Mouse (Mus musculus): ENCODE data around the gene Itpr3.

Itpr3 gene

DNA sequence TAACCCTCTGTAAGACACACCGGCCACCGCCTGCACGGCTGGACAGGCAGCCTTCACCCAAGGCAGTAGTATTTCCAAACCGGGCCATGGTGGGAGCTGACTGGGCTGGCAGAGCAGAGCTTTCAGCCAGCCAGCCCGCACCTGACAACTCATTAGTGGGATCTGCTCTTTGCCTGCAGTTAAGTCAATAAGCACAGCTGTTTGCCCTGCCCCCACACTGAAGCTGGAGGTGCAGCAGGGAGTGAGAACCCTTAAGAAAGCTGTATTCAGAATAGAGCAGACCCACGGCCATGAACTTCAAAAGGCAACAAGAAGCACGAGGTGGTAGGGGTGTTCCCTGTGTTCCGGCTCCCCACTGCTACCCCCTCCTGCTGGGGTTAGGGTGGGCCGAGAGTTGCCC, 73.1 kb downstream of the Itpr3 start:
- no peak for TF ChIP-seq GATA4 (IDR thresholded peaks at IDR 0.05; ENCODE audit: insufficient replicate concordance, low read length)

DNA sequence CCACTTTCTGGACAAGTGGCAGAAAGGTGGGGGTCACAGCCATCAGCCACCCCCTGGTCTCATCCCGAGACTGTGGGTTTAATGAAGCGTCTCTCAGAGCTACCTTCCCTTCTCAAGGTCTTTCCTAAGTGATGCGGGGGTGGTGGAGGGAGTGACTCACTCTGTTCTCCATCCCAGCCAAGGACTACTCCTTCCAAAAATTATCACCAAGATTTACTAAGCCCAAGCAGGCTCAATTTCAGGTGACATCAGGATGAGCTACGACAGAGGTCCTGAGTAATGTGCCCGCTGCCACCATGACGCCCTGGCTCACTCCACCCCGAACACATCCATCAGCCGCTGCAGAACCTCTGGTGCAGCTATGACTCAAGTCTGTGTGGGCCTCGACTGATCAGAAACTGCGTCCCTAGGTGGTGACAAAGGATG, 74.1 kb downstream of the Itpr3 start:
- no peak for TF ChIP-seq GATA4 (IDR thresholded peaks at IDR 0.05; ENCODE audit: insufficient replicate concordance, low read length)

DNA sequence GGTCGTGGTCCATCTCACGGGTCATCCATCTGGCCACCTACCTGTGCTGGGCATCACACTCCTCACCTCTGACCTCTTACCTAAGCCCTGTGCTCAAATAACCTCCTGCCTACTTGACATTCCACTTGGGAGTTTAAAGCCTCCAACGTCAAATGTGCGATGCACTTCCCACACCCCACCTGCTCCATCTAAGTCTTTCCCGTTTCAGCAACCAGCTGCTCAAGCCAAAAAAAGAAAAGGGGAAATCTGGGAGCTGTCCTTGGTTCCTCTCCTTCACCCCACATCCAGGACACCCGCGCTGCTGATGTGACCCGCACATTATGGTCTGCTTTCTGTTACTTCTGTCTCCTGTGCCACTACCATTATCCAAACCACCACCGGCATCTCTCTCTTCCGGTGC, 75.1 kb downstream of the Itpr3 start:
- no peak for TF ChIP-seq GATA4 (IDR thresholded peaks at IDR 0.05; ENCODE audit: insufficient replicate concordance, low read length)

DNA sequence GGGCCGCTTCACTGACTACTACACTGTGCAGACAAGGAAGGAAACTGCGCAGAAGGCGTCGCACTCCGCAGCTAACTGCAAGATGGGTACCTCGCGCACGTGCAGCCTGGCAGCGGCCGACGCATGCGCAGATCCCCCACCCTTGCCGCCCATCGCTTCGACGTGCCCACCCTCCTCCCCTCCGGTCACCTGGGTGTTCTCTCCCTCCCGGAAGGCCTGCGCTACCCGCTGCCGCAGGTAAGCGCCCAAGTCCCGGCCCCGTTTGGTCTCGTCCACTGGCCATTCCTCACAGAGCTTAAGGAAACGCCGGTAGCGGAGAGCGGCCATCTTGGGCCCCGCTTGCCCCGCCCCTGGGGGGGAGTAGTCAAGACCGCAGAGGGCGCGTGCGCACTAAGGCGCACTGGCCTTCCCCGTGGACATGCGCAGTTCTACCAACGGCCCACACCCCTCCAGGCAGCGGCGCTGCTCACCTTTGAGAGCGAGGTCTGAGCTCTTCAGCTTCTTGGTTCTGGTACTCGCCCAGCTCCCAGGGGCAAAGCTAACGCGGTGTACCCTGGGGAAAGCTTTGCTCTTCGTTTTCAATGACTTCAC, 76.5 kb downstream of the Itpr3 start, which contains the start of gene Uqcc2:
Uqcc2 (minus strand) TSS at position 366 of the 591 bp plus-strand sequence.
- no peak for TF ChIP-seq GATA4 (IDR thresholded peaks at IDR 0.05; ENCODE audit: insufficient replicate concordance, low read length)

DNA sequence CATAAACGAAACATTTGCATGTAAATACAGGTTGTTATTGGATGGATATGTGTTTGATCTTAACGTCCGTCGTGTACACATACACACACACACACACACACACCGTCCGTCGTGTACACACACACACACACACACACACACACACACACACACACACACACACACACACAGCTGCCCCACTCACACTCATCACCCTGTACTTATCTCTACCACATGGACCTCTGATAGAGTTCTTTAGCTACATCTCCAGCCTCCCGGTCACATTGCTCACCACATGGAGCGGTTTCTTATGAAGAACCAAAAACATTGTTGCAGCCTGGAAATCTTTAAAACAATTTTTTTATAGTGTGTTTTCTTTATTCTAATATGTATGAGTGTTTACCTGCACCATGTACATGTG, 77.1 kb downstream of the Itpr3 start:
- no peak for TF ChIP-seq GATA4 (IDR thresholded peaks at IDR 0.05; ENCODE audit: insufficient replicate concordance, low read length)

DNA sequence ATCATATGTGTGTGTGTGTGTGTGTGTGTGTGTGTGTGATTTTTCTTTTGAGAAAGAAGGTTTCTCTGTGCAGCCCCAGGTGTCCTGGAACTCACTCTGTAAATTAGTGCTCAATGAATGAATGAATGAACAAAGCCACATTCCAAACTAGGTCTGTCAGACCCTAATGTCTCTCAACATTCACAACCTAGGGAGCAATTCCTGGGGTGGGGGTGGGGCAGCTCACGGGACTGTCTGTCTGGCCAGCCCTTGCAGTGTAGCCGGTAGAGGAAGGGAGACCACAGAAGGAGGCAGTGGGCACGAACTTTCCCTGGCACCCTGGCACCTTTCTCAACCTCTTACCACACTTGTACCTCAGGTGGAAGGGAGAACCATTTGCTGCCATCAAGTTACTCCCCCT, 77.6 kb downstream of the Itpr3 start:
- TF ChIP-seq GATA4 (IDR thresholded peaks at IDR 0.05; ENCODE audit: insufficient replicate concordance, low read length), result no peak

DNA sequence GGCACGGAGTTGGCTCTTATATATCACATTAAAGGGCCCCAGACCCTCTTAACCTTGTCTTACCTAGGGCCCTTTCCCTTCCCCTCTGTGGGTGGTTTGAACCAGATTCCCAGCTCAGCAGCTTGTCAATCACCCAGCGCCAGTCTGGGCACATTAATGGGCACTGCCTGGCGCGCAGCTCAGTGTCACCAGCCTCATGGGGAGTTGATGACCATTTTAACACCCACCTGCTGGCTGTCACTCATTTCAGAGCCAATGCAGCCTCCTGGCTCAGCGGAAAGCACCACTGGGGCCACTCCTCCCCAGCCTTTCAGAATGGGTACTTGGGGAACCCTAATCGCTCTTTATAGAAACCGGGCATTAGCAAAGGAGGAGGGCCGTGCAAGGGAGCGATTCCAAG, 81.3 kb downstream of the Itpr3 start:
- no peak for TF ChIP-seq GATA4 (IDR thresholded peaks at IDR 0.05; ENCODE audit: insufficient replicate concordance, low read length)

DNA sequence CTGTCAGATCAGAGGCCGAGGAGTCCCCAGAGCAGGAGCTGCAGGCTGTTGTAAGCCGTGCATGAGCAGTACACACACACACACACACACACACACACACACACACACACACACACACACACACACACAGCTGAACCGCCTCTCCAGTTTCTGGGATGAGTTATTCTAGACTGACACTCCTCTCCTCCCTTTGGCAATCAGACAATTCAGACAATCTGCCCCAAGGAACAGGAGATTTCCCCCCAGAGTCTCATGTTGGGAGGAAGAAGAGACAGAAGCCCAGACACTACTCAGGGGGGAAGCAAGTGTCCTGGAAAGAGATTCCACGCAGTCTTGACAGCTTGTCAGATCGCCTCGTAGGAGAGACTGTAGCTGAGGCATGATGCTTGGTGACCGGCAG, 82.2 kb downstream of the Itpr3 start:
- TF ChIP-seq GATA4 (IDR thresholded peaks at IDR 0.05; ENCODE audit: insufficient replicate concordance, low read length), result no peak

DNA sequence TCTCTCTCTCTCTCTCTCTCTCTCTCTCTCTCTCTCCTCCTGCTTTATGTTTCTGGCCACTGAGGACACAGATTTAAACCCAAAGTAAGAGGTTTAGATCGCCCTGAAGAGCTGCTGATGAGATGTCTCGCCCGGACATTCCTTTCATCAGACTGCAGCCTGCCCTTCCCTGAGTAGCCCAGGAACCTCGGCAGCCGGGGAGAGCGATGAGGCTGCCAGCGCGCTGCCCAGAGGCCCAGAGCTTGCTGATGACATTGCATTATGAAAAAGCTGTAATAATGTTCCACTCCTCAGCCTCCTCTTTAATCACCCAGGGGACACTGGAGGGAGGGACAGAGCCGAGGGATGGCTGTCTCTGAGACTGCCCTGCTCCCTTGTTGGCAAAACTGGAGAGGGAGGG, 83.2 kb downstream of the Itpr3 start:
- TF ChIP-seq GATA4 (IDR thresholded peaks at IDR 0.05; ENCODE audit: insufficient replicate concordance, low read length), result no peak

DNA sequence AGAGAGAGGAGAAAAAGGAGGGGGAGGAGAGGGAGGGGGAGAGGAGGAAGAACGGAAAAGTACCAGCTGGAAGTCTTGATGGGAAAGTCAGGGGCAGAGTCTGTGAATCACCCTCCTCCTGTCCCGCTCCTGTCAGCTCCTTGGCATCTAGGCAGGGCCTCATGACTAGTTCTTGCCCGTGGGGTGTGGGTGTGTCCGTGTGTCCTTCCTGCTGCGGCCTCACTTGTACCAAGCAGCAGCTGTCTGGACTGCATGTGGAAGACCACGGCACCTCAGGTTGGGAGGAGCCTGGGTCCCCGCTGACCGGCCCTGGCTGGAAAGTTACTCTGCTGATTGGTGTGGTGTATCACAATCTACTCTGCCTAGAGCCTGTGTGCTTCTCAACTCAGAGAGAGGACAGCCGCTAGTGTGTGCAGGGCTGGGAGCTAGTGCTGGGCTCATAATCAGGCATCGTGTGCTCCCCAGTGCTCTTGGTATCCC, 84.9 kb downstream of the Itpr3 start:
- no peak for TF ChIP-seq GATA4 (IDR thresholded peaks at IDR 0.05; ENCODE audit: insufficient replicate concordance, low read length)

DNA sequence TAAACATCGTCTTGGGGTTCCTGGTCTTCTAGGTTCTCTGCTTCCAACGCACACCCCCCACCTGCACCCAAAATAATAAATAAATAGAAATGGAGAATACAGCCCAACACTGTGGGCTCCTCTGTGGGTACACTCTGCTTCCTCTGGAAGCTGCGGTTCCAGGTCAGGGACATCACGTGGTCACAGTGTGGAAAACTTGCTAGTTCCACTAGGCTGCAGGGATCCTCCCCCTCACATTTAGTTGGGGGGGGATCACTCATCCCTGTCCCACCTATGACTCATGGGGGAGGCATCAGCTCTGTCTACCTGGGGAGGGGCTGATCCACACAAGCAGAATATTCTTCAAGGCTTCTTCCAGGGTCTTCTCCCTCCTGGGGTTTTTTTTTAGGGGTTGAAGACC, 87.0 kb downstream of the Itpr3 start:
- no peak for TF ChIP-seq GATA4 (IDR thresholded peaks at IDR 0.05; ENCODE audit: insufficient replicate concordance, low read length)

DNA sequence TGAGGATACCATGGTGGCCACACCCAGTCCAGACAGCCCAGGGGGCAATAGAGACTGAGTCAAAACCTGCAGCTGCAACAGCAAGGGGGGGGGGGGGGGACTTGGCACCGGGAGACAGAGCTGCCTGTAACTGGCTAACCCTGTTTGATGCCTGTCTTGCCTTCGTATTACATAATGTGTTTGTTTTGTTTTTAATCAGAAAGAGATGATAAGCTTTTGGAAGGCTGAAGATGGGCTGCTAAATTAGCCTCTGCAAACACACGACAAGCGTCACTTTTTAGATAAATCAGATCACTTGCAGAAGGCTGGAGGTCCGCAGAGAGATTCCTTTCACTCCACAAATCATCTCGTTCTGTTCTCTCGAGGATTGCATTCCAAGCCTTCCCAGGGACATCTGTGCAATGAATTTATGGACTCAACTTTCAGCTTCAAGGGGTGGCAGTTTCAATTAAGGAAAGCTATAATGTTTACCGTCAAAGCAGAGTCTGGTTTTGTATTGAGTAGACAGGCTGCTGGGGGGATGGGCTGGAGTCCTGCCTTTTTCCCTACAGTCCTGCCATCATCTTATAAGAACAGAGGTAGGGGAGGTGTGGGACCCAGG, 89.3 kb downstream of the Itpr3 start:
- no peak for TF ChIP-seq GATA4 (IDR thresholded peaks at IDR 0.05; ENCODE audit: insufficient replicate concordance, low read length)

DNA sequence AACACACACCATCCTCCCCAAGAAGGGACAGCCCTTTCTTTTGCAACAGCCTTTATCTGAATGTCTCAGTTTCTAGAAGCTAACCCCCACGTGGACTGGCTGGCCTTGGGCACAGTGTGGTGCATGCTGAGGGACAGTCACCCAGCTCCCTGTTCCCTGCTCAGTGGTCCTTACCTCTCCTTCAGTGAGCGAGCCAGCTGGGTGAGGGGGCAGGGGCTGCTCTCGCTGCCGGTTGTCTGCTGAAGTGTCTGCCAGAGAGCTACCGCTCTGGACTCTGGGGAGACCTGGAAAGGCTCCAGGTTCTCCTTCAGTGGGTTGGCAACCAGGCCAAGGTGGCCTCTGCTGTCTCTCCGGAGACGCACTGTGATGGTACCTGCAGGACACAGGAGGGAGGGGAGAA, 93.8 kb downstream of the Itpr3 start:
- TF ChIP-seq GATA4 (IDR thresholded peaks at IDR 0.05; ENCODE audit: insufficient replicate concordance, low read length), result no peak

DNA sequence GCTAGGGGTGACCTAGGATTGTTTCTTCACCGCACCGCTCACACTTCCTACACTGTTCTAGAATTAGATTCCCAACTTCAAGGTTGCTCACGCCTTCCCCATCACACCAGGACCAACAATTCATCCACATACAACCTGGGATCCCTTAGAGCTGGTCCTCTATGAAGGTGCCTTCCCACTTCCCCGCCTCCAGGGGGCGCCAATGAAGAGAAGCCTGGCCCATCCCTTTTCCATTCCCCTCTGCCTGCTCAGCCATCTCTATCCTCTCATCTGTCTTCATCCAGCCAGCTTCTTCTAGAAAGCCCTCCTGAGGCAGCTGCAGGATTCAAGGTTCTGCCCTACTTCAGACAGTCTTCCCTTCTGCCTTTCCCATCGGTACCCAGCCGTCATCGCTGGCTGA, 94.3 kb downstream of the Itpr3 start:
- TF ChIP-seq GATA4 (IDR thresholded peaks at IDR 0.05; ENCODE audit: insufficient replicate concordance, low read length), result no peak

DNA sequence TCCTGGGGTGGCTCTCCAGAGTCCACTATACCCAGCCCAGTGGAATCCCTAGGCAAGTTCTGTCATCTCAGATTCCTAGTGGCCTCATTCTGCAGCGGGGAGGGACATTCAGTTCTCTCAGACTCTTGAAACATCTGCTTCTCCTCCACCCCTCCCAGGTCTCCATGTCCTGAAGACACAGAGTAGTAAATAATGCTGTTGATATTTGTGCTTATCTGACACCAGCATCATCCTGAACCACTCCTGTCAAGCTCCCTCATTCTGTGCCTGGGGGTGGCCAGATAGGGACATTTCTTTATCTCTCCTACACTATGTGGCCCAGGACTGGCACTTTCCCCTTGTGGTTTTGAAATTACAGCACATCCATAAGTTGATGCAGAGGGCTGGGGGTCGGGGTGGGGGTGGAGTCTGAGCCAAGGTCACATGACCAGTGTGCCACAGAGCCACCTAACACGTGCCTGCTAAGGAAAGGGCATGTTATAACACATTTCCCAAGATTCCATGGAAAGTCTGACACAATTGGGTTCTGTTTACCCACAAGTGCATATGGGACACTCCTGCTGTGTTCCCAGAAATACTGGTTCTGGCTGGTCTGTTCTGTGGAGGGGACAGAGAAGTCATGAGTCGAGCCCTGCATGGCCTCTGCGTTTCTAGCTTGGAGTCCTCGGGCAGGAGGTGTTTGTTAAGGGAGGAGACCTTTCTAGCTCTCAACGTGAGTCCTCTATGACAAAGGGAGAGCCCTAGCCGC, 96.0 kb downstream of the Itpr3 start:
- TF ChIP-seq GATA4 (IDR thresholded peaks at IDR 0.05; ENCODE audit: insufficient replicate concordance, low read length), result no peak

DNA sequence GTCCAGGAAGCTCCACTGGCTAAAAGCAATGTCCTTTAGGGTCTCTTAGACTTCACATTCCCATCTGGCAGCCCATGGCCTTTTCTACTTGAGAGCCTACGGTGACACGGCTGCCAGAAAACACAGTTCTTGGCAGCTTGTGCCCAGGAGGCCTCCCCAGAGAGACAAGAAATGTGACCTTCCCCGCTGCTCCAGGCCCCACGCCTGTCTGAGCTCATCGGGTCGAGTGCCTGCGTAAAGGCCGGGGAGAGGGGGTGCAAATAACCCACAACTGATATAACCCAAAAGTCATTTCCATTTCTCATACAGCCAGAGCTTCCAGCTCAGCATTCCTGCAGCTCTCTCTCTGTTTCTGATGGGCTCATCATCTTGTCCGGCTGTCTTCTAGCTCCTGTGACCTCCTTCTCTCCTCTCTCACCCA, 96.7 kb downstream of the Itpr3 start:
- TF ChIP-seq GATA4 (IDR thresholded peaks at IDR 0.05; ENCODE audit: insufficient replicate concordance, low read length), result no peak

Data from liver, adult (tissue).